Mouse (Mus musculus) midbrain, embryonic 11.5 days (tissue): Measurements from ENCODE around the gene Olfr735. TPM values are rescaled to one million over a fixed set of nuclear protein-coding genes. Genes with fewer than 3 reads are reported as not detected.

Experiments
- ATAC-seq: fragments of 200-750 bp; cut with Nextera tagmentation; 2 replicates; pipeline ENCODE4 v1.8.0; 2017; ENCODE audit warnings: moderate TSS enrichment, moderate library complexity; ENCODE audit not compliant: low FRiP score
- DNase-seq: peaks from one replicate; pipeline ENCODE4 v3.0.0; 2015; ENCODE audit warnings: low spot score; ENCODE audit errors: missing footprints
- H3K27ac ChIP-seq: fragments of 300-500 bp; sonication (generic); 2 replicates; pipeline ENCODE4 v1.5.1; 2014; ENCODE audit warnings: low read depth, low read length
- H3K27me3 ChIP-seq: fragments of 300-500 bp; sonication (generic); 2 replicates; pipeline ENCODE4 v1.6.1; 2014; ENCODE audit warnings: mild to moderate bottlenecking, low read length, moderate library complexity, mixed read lengths; ENCODE audit not compliant: control insufficient read depth, insufficient read depth
- H3K36me3 ChIP-seq: fragments of 300-500 bp; sonication (generic); 2 replicates; pipeline ENCODE4 v1.6.1; 2014; ENCODE audit warnings: mild to moderate bottlenecking, low read length, moderate library complexity, mixed read lengths; ENCODE audit not compliant: control insufficient read depth, insufficient read depth
- H3K4me1 ChIP-seq: fragments of 300-500 bp; sonication (generic); 2 replicates; pipeline ENCODE4 v1.6.1; 2014; ENCODE audit warnings: low read length; ENCODE audit not compliant: control insufficient read depth, insufficient read depth
- H3K4me2 ChIP-seq: fragments of 300-500 bp; sonication (generic); 2 replicates; pipeline ENCODE4 v1.6.1; 2014; ENCODE audit warnings: mild to moderate bottlenecking, moderate library complexity
- H3K4me3 ChIP-seq: fragments of 300-500 bp; sonication (generic); 2 replicates; pipeline ENCODE4 v1.5.1; 2014; ENCODE audit warnings: low read depth, low read length
- H3K9ac ChIP-seq: fragments of 300-500 bp; sonication (generic); 2 replicates; pipeline ENCODE4 v1.6.1; 2014; ENCODE audit warnings: low read length
- H3K9me3 ChIP-seq: fragments of 300-500 bp; sonication (generic); 2 replicates; pipeline ENCODE4 v1.6.1; 2016; ENCODE audit warnings: low read length; ENCODE audit not compliant: control insufficient read depth
- WGBS: fragments of 180-500 bp; shearing (Covaris S2); extraction: QIAGEN DNeasy Blood & Tissue Kit; methylation state at CpG from one replicate; pipeline ENCODE4 v1.1.7; 2014; 5-methylcytosine and 5-hydroxymethylcytosine counted together
- polyA plus RNA-seq: library from polyadenylated mRNA; unstranded; fragments of >200 nt; fragmentation: Nextera tagmentation; extraction: Ambion mirVana; gene quantifications from 2 replicates; pipeline ENCODE4 v1.2.1, GENCODE M21; 2014

Gene Olfr735
- not detected in 2 replicates for polyA plus RNA-seq

DNA sequence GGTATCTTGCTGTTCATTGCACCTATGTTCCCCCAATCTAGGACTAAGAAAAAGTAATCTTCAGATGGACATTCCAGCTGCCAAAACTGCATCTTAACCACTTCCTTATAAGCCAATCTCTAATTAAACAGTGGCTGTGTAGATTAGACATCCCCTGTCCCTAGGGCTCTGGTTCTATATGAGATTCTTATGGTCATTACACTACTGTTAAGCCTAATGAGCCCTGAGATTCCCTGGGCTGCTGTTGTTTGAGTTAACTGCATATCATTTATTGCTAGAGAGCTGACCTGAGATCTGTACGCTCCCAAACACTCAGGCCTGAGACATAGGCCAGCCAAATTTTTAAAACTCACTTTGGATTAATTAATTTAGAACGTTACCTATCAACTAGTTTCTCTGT, at the start of gene Olfr735:
TSS of gene Olfr735 (minus strand) at position 77 of the 400 bp plus-strand sequence.
- Histone ChIP-seq H3K4me3 (no peak within 1 kb of the TSS), H3K9ac (no peak within 1 kb of the TSS), H3K36me3 (no peaks in the 10 kb centered on the region), H3K27me3 (no peaks in the 10 kb centered on the region), H3K9me3 (no peaks in the 10 kb centered on the region), H3K27ac (no peak within 1 kb of the TSS), H3K4me2 (no peak within 1 kb of the TSS), H3K4me1 (no peaks in the 10 kb centered on the region)
- ATAC-seq (no peak), DNase-seq (no peak)
- 92% methylated on average over 2 of the region's 2 CpGs for WGBS

DNA sequence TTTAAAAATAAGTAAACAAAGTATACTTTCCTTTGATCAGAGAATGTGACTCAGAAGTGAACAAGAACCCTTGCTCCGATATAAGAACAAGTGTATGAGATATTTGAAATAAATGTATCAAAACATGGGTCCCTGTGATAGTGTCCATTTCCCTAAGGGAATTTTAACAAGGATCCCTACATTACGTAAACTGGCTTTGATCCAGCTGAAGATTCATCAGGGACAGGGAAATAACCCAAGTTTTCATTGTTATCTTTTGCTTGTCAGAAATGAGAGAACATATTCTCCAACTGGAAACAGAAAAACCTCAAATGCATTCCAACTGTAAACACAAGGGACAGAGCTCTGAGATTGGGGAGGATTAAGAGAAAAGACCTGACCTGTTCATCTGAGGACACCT, 32.2 kb upstream of the Olfr735 start, which contains the start of gene Olfr736:
TSS of gene Olfr736 (plus strand) at position 301 of the 400 bp plus-strand sequence.
- H3K4me3 ChIP-seq: no peak within 1 kb of the TSS
- no peak within 1 kb of the TSS for H3K27ac ChIP-seq
- H3K9ac ChIP-seq: no peak within 1 kb of the TSS
- no peak for ATAC-seq
- DNase-seq: peak; percentile 83
- no peaks in the 10 kb centered on the region for H3K27me3 ChIP-seq
- no peaks in the 10 kb centered on the region for H3K9me3 ChIP-seq
- no peaks in the 10 kb centered on the region for H3K36me3 ChIP-seq
- no peak within 1 kb of the TSS for H3K4me2 ChIP-seq
- no peaks in the 10 kb centered on the region for H3K4me1 ChIP-seq
- 89% methylated on average over 2 of the region's 2 CpGs for WGBS

DNA sequence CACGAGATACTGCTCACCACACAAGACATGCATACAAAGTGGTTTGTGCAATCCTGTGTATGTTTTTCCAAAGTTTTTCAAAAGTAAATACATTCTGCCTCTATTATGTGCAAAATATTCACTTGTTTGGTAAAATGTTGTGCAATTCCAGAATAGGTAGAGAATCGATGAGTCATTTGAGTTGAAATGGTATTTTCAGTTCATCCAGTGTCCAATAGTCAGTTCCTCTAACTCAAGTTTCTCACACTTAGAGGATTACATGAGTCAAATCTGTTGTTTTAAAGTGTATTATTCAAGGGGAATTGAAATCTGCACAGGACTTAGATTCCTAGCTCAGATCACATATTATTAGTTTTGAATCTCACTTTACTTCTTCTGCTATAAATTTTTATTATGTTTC, 14.9 kb upstream of the Olfr735 start:
- WGBS: 86% methylated on average over 2 of the region's 2 CpGs
- H3K4me3 ChIP-seq: no peak overlapping the region
- ATAC-seq (no peak), DNase-seq (no peak)
- no peaks in the 10 kb centered on the region for H3K27me3 ChIP-seq
- H3K9me3 ChIP-seq: no peaks in the 10 kb centered on the region
- no peaks in the 10 kb centered on the region for H3K4me1 ChIP-seq
- H3K27ac ChIP-seq: no peak overlapping the region
- no peak overlapping the region for H3K4me2 ChIP-seq
- H3K36me3 ChIP-seq: no peaks in the 10 kb centered on the region
- H3K9ac ChIP-seq: no peak overlapping the region

DNA sequence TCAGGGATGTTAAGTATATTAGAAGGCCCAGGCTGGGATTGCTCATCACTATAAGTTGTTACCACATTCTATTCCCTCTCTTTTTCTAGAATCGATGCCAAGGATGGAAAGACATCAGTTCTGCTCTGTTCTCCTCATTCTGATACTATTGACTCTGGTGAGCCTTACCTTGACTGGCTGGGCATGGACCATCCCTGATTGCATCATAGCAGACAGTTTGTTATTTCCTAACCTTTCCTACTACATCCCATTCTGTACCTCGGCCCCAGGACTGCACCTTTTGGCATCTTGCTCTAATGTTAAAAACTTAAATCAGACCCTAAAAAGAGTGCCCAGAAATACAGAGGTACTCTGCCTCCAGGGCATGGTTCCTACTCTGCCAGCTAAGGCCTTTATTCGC, 11.8 kb upstream of the Olfr735 start:
- Histone ChIP-seq H3K27ac (no peak overlapping the region), H3K4me3 (no peak overlapping the region), H3K4me2 (no peak overlapping the region), H3K27me3 (no peaks in the 10 kb centered on the region), H3K4me1 (no peaks in the 10 kb centered on the region), H3K9ac (no peak overlapping the region), H3K9me3 (no peaks in the 10 kb centered on the region), H3K36me3 (no peaks in the 10 kb centered on the region)
- ATAC-seq: no peak
- 94% methylated on average over 3 of the region's 3 CpGs for WGBS
- no peak for DNase-seq

DNA sequence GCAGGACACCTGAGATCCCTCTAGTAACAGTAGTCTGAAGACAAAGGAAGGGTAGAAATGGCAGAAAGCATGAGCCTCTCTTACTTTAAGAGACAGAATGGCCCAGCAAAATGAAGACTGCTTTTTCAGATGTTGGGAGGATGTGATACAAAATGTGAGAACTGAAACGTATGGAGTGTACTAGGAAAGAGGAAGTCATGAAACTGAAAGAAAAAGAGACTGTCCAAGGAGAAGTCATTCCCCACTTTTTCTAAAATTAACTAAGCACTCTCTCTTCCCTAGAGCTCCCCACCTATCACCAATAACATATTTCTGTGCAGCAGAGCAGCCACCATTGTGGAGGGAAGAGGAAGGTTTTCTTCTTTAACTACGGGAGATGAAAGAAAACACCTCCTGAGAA, 8.9 kb upstream of the Olfr735 start, which contains the start of gene Tlr11:
TSS of gene Tlr11 (plus strand) at position 322 of the 400 bp plus-strand sequence.
- no peak for ATAC-seq
- Histone ChIP-seq H3K4me2 (no peak within 1 kb of the TSS), H3K27ac (no peak within 1 kb of the TSS), H3K36me3 (no peaks in the 10 kb centered on the region), H3K27me3 (no peaks in the 10 kb centered on the region), H3K4me1 (no peaks in the 10 kb centered on the region), H3K9ac (no peak within 1 kb of the TSS), H3K4me3 (no peak within 1 kb of the TSS), H3K9me3 (no peaks in the 10 kb centered on the region)
- WGBS: 85% methylated on average over 2 of the region's 2 CpGs
- DNase-seq: no peak

DNA sequence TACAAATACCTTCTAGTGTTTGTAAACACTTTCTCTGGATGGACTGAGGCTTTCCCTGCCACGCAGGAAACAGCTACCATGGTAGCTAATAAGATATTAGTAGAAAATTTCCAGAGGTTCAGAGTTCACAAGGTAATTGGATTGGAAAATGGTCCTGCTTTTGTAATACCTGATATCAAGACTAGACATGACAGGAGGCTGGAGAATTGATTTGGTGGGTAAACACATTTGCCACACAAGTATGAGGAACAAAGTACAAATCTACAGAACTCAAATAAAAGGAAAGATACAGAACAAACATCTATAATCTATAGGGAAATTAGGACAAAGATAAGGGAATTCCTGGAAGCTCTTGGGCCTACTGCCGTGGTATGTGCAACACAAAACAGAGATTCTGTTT, 8.1 kb upstream of the Olfr735 start:
- WGBS: 88% methylated on average over 2 of the region's 2 CpGs
- no peak overlapping the region for H3K9ac ChIP-seq
- H3K9me3 ChIP-seq: no peaks in the 10 kb centered on the region
- no peak overlapping the region for H3K4me3 ChIP-seq
- H3K4me2 ChIP-seq: no peak overlapping the region
- H3K36me3 ChIP-seq: no peaks in the 10 kb centered on the region
- no peaks in the 10 kb centered on the region for H3K4me1 ChIP-seq
- ATAC-seq: no peak
- no peak for DNase-seq
- H3K27me3 ChIP-seq: no peaks in the 10 kb centered on the region
- no peak overlapping the region for H3K27ac ChIP-seq

DNA sequence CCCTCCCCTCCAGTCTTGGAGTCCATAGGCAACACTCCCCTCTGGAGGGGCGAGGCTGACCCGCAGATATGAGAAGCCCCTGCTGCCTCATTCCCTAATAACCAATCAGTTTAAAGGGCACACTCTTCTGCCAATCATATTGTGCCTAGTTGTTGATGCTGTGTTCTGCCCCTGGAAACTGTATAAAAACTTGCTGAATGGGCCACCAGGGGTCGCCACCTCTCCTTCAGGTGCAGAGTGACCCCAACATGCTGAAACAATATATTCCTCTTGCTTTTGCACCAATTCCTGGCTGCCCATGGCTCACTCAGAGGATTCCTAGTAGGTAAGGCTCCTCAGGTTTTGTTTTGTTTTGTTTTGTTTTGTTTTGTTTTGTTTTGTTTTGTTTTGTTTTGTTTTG, 3.8 kb upstream of the Olfr735 start:
- ATAC-seq (no peak), DNase-seq (no peak)
- Histone ChIP-seq H3K4me3 (no peak overlapping the region), H3K9me3 (no peaks in the 10 kb centered on the region), H3K27ac (no peak overlapping the region), H3K27me3 (no peaks in the 10 kb centered on the region), H3K4me2 (no peak overlapping the region), H3K9ac (no peak overlapping the region), H3K4me1 (no peaks in the 10 kb centered on the region), H3K36me3 (no peaks in the 10 kb centered on the region)
- WGBS: 52% methylated on average over 3 of the region's 3 CpGs

DNA sequence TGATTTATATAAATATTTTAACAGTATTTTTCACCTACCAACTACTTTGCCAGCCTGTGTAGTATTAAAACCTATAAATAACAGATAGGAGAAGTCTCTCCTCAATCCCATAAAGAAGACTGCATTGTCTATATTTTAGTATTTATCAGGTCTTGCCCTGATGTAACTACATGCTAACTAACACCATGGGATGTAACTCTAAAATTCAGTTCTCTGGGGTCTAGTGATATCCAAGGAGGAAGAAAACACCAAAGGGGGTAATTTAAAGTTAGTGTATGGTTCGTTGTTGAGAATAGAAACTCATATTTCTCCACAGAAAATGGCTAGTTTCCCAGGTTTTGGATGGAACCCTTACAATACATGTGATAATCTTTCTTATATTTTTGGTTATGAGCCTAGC, 22.0 kb downstream of the Olfr735 start, which contains the start of gene Olfr734:
TSS of gene Olfr734 (minus strand) at position 101 of the 400 bp plus-strand sequence.
- no peaks in the 10 kb centered on the region for H3K27me3 ChIP-seq
- H3K4me1 ChIP-seq: no peaks in the 10 kb centered on the region
- H3K9me3 ChIP-seq: no peaks in the 10 kb centered on the region
- no peak within 1 kb of the TSS for H3K9ac ChIP-seq
- no peak for DNase-seq
- 72% methylated on average over 1 of the region's 1 CpGs for WGBS
- no peaks in the 10 kb centered on the region for H3K36me3 ChIP-seq
- ATAC-seq: no peak
- no peak within 1 kb of the TSS for H3K4me3 ChIP-seq
- H3K27ac ChIP-seq: no peak within 1 kb of the TSS
- no peak within 1 kb of the TSS for H3K4me2 ChIP-seq

DNA sequence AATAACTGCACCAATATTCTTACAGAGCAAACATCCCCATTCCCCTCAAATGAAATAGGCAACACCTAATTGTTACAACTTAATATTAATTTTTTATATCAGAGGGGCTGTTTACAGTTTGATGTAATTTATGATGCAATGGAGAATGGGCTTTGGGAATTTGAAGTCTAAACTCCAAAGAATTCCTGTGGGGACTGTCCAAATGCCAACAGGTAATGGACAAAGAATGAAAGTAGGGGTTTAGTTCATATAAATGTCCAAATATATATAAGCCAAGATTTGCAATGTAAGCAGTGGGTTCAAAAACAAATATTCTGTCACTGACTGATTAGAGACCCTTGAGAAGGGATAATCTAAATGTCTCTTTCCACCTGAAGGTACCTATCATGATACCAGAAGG, 47.2 kb downstream of the Olfr735 start, which contains the start of gene Olfr733:
TSS of gene Olfr733 (minus strand) at position 101 of the 400 bp plus-strand sequence.
- no peak within 1 kb of the TSS for H3K4me2 ChIP-seq
- H3K9ac ChIP-seq: no peak within 1 kb of the TSS
- H3K27ac ChIP-seq: no peak within 1 kb of the TSS
- DNase-seq: no peak
- no peaks in the 10 kb centered on the region for H3K9me3 ChIP-seq
- ATAC-seq: no peak
- no peaks in the 10 kb centered on the region for H3K36me3 ChIP-seq
- no peaks in the 10 kb centered on the region for H3K4me1 ChIP-seq
- H3K27me3 ChIP-seq: no peaks in the 10 kb centered on the region
- no peak within 1 kb of the TSS for H3K4me3 ChIP-seq
